Mouse (Mus musculus): ENCODE results near the gene Aak1. TPM values are rescaled to one million over a fixed set of nuclear protein-coding genes. Genes with fewer than 3 reads are reported as not detected.
"Not testable (repeated sequence)": the region's sequence is repeated elsewhere in the genome, so short reads cannot be mapped to it uniquely, and the experiment has no call there.

The Aak1 gene
- polyA plus RNA-seq, 1 experiment from 2014 or later = 16.6 TPM

- WGBS = under 1% methylated on average over 9 of the region's 9 CpGs
- Histone ChIP-seq H3K9me3 (replicated peaks) (no peaks in the 10 kb centered on the region), H3K4me3 (peak overlapping the region; percentile 73), H3K4me2 (peak overlapping the region; percentile 75), H3K27ac (peak overlapping the region; percentile 100), H3K27me3 (no peaks in the 10 kb centered on the region), H3K4me1 (replicated peaks) (peaks cover 16% of the 10 kb centered on the region), H3K36me3 (peaks cover 6% of the 10 kb centered on the region; the same call in 1 of the 2 replicates), H3K9ac (peak overlapping the region; percentile 87)
- 0 out of 2 replicates have a peak, but pooled peaks have one; percentile 17 for ATAC-seq (replicated peaks; ENCODE audit: insufficient number of reproducible peaks, insufficient read depth, low FRiP score, low read depth)
Observed at GRCm38 (mm10) chr6:87043131-87043516, 193.8 kb downstream of the Aak1 start.

GRCm38 (mm10) chr6:87044895-87045294 is 195.6 kb downstream of the Aak1 start:
- H3K27me3 ChIP-seq = no peaks in the 10 kb centered on the region
- H3K4me2 ChIP-seq = no peak overlapping the region
- no peak overlapping the region for H3K9ac ChIP-seq
- no peaks in the 10 kb centered on the region for H3K9me3 ChIP-seq (replicated peaks)
- no peak overlapping the region for H3K27ac ChIP-seq
- H3K4me1 ChIP-seq (replicated peaks) = peaks cover 16% of the 10 kb centered on the region
- no peak overlapping the region for H3K4me3 ChIP-seq
- no peak for ATAC-seq (replicated peaks; ENCODE audit: insufficient number of reproducible peaks, insufficient read depth, low FRiP score, low read depth)
- 67% methylated on average over 2 of the region's 2 CpGs for WGBS
- H3K36me3 ChIP-seq = peaks cover 11% of the 10 kb centered on the region; the same call in 1 of the 2 replicates

GRCm38 (mm10) chr6:87045507-87045906 is 196.2 kb downstream of the Aak1 start:
- no peak for ATAC-seq (replicated peaks; ENCODE audit: insufficient number of reproducible peaks, insufficient read depth, low FRiP score, low read depth)
- H3K27me3 ChIP-seq = no peaks in the 10 kb centered on the region
- 81% methylated on average over 3 of the region's 3 CpGs for WGBS
- H3K9ac ChIP-seq = no peak overlapping the region
- H3K27ac ChIP-seq = no peak overlapping the region
- H3K4me2 ChIP-seq = no peak overlapping the region
- H3K4me1 ChIP-seq (replicated peaks) = peaks cover 16% of the 10 kb centered on the region
- no peaks in the 10 kb centered on the region for H3K9me3 ChIP-seq (replicated peaks)
- no peak overlapping the region for H3K4me3 ChIP-seq
- peaks cover 11% of the 10 kb centered on the region; the same call in 1 of the 2 replicates for H3K36me3 ChIP-seq

- H3K4me2 ChIP-seq; H3K4me1 ChIP-seq (replicated peaks); H3K9me3 ChIP-seq (replicated peaks); ATAC-seq (replicated peaks; ENCODE audit: insufficient number of reproducible peaks, insufficient read depth, low FRiP score, low read depth); H3K27me3 ChIP-seq; H3K27ac ChIP-seq; H3K4me3 ChIP-seq; H3K9ac ChIP-seq: not testable (repeated sequence)
- 93% methylated on average over 7 of the region's 7 CpGs for WGBS
- H3K36me3 ChIP-seq = peaks cover 35% of the 10 kb centered on the region
Observed at GRCm38 (mm10) chr6:87048712-87049111, 199.4 kb downstream of the Aak1 start.

GRCm38 (mm10) chr6:87051886-87052425 is 202.6 kb downstream of the Aak1 start:
- no peak overlapping the region for H3K27ac ChIP-seq
- no peaks in the 10 kb centered on the region for H3K27me3 ChIP-seq
- H3K4me1 ChIP-seq (replicated peaks) = no peaks in the 10 kb centered on the region
- H3K4me3 ChIP-seq = no peak overlapping the region
- WGBS = 88% methylated on average over 10 of the region's 10 CpGs
- H3K4me2 ChIP-seq = no peak overlapping the region
- no peaks in the 10 kb centered on the region for H3K9me3 ChIP-seq (replicated peaks)
- H3K36me3 ChIP-seq = peaks cover 63% of the 10 kb centered on the region
- ATAC-seq (replicated peaks; ENCODE audit: insufficient number of reproducible peaks, insufficient read depth, low FRiP score, low read depth) = no peak
- no peak overlapping the region for H3K9ac ChIP-seq

Other genes starting within 250 kb of the Aak1 start
- gene Asprv1, start 221.4 kb upstream of the Aak1 start, polyA plus RNA-seq (2015; fragmentation: Nextera tagmentation; extraction: Ambion mirVana) = 0.57 and 0.84 TPM in 2 replicates
- gene Mxd1, start 180.4 kb upstream of the Aak1 start, polyA plus RNA-seq (2015; fragmentation: Nextera tagmentation; extraction: Ambion mirVana) = 7.6 and 9.8 TPM in 2 replicates
- gene Snrnp27, start 165.0 kb upstream of the Aak1 start, polyA plus RNA-seq (2015; fragmentation: Nextera tagmentation; extraction: Ambion mirVana) = 68.3 and 81.3 TPM in 2 replicates
- 14.4 and 19.7 TPM in 2 replicates for gene Gmcl1, start 116.1 kb upstream of the Aak1 start, polyA plus RNA-seq (2015; fragmentation: Nextera tagmentation; extraction: Ambion mirVana)
- 26.3 and 32.3 TPM in 2 replicates for gene Anxa4, start 55.9 kb upstream of the Aak1 start, polyA plus RNA-seq (2015; fragmentation: Nextera tagmentation; extraction: Ambion mirVana)
- gene Nfu1, start 159.7 kb downstream of the Aak1 start, polyA plus RNA-seq (2015; fragmentation: Nextera tagmentation; extraction: Ambion mirVana) = 90.5 and 97.4 TPM in 2 replicates
- 8.6 and 9.7 TPM in 2 replicates for gene Gfpt1, start 193.3 kb downstream of the Aak1 start, polyA plus RNA-seq (2015; fragmentation: Nextera tagmentation; extraction: Ambion mirVana)